8 mouse cellular contexts compared by ENCODE assay signal in genomic region chr5:33628820-33629300, GRCm38 (mm10). TPM values are rescaled to one million over a fixed set of nuclear protein-coding genes. Genes with fewer than 3 reads are reported as not detected.
DNase-seq lines count a peak whose midpoint lies in the region; ATAC-seq lines count a peak whose summit lies in the region.

No protein-coding gene starts in this region.

- peak overlapping the region; percentile 68 for H3K4me3 ChIP-seq in midbrain, embryonic 15.5 days

- H3K27me3 ChIP-seq in midbrain, embryonic 15.5 days (replicated peaks), result no peaks in the 10 kb centered on the region

- peak; percentile 45 to 59 for DNase-seq in right cerebral cortex, adult 2 months (ENCODE audit: low spot score in 2 of 2)
- no peak for DNase-seq in right cerebral cortex, adult 18-20 months
- DNase-seq in c-Kit-negative CD71-positive TER-119-positive erythroid progenitor cells, embryonic 14.5 days (ENCODE audit: low read depth, low spot score), result peak; percentile 56
- DNase-seq in frontal cortex, postnatal 10 days (ENCODE audit: low spot score in 2 of 2), result peak; percentile 46 to 63
- DNase-seq in induced T-regulatory cell, adult 2 months (ENCODE audit: low read depth), result peak; percentile 80
- DNase-seq in liver, result peak; percentile 67
- DNase-seq in thymus, postnatal 25 days, result peak; percentile 74

- H3K9me3 ChIP-seq in midbrain, embryonic 15.5 days, result no peaks in the 10 kb centered on the region

- 0 out of 2 replicates have a peak, but pooled peaks have one; percentile 0 for ATAC-seq in midbrain, embryonic 15.5 days (replicated peaks)

- no peaks in the 10 kb centered on the region for H3K36me3 ChIP-seq in midbrain, embryonic 15.5 days (replicated peaks)

- WGBS in midbrain, embryonic 15.5 days, result under 1% methylated on average over 24 of the region's 24 CpGs

- peak overlapping the region; percentile 93 for H3K27ac ChIP-seq in midbrain, embryonic 15.5 days

- peaks cover 24% of the 10 kb centered on the region for H3K4me1 ChIP-seq in midbrain, embryonic 15.5 days

- H3K9ac ChIP-seq in midbrain, embryonic 15.5 days, result peak overlapping the region; percentile 58

- H3K4me2 ChIP-seq in midbrain, embryonic 15.5 days, result peak overlapping the region; percentile 97

RNA-seq across cellular contexts. Expression of gene Fam53a, which starts 0.6 kb away (rescaled TPM):
- polyA plus RNA-seq in midbrain, embryonic 15.5 days (2015; fragmentation: Nextera tagmentation; extraction: Ambion mirVana), result 31.2 and 31.5 TPM in 2 replicates

RNA-seq across cellular contexts. Expression of gene Gm9903, which starts 0.9 kb away (rescaled TPM):
- 0.47 and 0.77 TPM in 2 replicates for polyA plus RNA-seq in midbrain, embryonic 15.5 days (2015; fragmentation: Nextera tagmentation; extraction: Ambion mirVana)

RNA-seq across cellular contexts. Expression of gene Slbp, which starts 23.5 kb away (rescaled TPM):
- polyA plus RNA-seq in midbrain, embryonic 15.5 days (2015; fragmentation: Nextera tagmentation; extraction: Ambion mirVana), result 109 and 110 TPM in 2 replicates

RNA-seq across cellular contexts. Expression of gene Tacc3, which starts 29.1 kb away (rescaled TPM):
- 27.9 and 32.2 TPM in 2 replicates for polyA plus RNA-seq in midbrain, embryonic 15.5 days (2015; fragmentation: Nextera tagmentation; extraction: Ambion mirVana)

RNA-seq across cellular contexts. Expression of gene Tmem129, which starts 29.4 kb away (rescaled TPM):
- 31.1 and 32.0 TPM in 2 replicates for polyA plus RNA-seq in midbrain, embryonic 15.5 days (2015; fragmentation: Nextera tagmentation; extraction: Ambion mirVana)
